Mouse (Mus musculus) NIH3T3 (cell line): ENCODE measurements around the gene Dhrs3.
A peak's percentile ranks its signal among the peaks of the same experiment; 100 is the strongest.

Experiments used
- DNase-seq: peaks from one replicate; pipeline ENCODE4 v3.0.0-alpha.2; 2012; ENCODE audit warnings: low read depth

The Dhrs3 gene

DNA sequence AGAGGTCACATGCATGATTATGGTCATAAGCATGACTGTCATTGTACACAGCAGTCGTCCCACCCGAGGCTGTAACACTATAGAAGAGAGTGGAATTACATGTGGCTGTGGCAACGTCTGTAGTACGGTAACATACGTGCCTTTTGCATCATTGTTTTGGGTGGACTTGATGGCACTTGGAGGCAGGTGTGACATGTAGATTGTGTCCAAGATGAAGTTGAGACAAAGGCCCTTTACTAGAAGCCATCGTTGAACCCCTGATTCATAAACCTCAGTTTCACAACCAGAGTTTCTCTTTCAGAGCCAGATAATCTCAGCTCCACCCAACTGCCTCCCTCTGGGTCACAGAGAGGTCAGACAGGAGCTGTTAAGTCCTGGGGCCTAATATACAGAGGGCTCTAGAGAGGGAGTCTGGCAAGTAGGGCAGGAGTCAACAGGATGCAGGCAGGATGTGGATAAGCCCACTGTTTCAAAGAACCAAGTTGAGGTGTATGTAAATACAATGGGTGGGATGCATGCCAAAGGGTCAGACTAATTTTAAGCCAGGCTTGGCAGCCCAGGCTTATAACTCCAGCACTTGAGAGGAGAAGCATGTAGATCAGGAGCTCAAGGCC lies 5.5 kb downstream of the Dhrs3 start:
- peak; percentile 12 for DNase-seq

DNA sequence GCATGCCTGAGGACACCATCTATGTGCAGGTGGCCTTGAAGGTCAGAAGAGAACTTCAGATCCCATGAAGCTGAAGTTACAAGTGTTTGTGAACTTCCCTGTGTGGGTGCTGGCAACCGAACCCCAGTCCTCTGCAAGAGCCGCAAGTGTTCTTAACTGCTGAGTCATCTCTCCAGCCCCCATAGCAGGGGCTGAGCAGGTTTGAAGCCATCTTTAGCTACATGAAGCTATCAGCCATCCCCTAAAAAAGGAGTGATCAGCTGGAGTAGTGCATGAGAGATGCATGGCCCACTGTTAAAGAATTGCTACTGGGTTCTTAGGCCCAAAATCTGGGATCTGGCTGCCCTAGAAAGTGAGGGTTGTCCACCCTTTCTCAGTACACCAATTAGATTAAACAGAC lies 6.1 kb downstream of the Dhrs3 start:
- DNase-seq: no peak

DNA sequence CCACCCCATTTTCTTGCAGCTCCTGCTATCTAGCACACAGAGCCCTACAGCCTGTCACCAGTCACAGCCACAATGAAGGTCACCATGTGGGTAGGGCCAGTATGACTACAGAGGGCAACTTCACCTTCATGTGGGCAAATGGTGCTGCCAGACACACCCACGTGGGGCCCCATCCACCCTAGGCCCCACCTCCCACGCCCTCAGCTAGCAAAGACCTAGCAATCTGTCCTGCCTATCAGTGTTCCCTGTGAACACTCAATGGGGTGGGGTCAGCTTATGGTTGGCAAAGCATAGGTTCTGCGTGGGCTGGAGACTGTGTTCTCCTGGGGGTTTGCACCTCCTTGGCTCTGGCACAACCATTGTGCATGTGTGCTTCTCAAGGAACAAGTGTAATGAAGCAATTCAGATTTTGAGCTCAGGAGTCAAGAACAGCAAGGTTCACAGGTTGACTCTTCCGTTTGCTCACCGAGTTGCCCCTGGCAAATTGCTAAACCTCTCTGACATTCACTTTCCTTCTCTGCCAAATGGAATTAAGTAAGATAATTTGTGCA lies 9.0 kb downstream of the Dhrs3 start:
- DNase-seq: no peak

DNA sequence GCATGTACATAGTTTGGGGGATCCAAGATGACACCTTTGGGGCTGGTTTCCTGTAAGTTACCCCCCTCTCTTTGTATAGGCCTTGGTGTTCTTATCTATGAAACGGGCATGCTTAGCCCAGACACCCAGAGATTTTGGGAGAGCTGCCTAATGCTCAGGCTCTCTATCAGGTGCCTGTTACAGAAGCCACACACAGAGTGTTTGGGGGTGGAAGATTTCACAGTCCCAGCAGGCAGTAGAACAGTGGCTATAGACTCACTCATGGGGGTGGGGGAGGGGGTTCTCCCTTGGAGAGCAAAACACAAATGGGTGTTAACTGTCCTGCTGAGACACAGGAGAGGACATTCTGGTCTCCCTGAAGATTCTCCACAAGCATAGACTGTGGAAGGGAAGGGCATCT lies 10.5 kb downstream of the Dhrs3 start:
- no peak for DNase-seq

DNA sequence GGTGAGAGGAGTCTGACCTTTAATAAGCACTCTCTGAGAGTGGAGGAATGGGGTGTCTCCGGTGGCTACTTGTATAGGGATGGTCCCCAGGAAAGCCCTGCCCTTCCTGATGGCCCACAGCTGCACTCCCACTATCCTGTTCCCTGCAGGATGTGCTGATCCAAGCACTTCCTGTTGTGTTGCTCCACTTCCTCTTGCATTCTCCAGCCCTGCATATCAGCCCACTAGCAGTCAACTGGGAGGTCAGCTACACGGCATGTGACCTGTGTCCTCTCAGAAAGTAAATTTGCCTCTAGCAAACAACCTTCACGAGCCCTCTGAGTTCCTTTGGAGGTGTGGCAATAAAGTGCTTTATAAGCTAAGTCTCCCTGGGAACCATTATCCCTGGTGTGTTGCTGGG lies 11.3 kb downstream of the Dhrs3 start:
- no peak for DNase-seq

DNA sequence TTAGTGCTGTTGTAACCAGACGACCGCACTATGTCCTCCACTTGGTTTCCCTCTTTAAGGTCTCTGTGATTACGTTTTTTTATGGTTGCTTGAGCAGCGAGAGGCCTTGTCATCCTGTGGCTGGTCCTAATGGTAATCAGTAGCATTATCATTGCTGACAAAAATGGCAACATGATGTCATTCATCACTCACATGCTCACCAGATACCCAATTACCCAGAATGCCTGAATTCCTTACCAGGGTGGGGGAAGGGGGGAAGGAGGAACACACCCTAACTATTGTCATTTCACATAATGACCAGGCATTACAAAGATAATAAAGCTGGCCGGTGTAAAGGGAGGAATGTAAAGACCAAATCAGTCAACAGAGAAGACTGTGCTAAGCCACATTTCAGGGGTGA lies 12.5 kb downstream of the Dhrs3 start:
- DNase-seq: no peak

DNA sequence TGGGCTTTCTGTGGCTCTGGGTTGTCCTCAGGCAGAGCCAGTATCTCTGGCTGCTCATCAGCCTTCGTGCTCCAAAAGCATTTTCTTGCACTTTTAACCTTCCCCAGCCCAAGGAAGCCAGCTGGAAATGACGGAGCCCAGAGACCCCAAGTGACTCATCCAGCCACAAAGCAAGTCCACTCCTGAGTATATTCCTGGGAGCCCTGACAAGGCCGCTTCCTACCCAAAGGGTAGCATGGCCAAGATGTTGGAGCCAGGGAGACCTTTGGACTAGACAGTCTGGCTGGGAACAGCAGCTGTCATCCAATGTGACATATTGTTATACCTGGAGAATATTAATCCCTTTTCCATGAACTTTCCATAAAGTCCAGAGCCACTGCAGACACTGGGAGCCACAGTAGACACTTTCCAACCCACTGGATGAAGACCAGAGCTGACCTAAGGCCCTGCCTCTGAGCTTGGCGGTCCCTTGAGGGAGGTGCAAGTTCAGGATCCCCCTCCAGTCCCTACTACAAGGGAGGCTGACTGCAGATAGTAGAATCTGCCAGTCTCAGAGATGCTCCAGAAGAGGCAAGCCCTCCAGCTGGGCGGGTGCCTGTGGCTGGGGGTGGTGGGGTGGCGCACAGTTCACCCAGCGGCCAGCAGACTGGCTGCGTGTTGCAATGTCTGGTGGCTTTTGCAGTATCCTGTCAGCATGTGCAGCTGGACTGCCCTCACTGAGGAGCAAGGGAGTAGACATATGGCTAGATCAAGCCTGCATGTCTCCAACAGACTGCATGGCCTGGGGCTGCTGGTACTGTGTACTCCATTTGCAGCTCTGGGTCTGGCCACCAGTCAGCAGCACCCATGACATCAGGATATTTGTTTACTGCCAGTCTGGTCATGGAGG lies 13.6 kb downstream of the Dhrs3 start:
- no peak for DNase-seq

DNA sequence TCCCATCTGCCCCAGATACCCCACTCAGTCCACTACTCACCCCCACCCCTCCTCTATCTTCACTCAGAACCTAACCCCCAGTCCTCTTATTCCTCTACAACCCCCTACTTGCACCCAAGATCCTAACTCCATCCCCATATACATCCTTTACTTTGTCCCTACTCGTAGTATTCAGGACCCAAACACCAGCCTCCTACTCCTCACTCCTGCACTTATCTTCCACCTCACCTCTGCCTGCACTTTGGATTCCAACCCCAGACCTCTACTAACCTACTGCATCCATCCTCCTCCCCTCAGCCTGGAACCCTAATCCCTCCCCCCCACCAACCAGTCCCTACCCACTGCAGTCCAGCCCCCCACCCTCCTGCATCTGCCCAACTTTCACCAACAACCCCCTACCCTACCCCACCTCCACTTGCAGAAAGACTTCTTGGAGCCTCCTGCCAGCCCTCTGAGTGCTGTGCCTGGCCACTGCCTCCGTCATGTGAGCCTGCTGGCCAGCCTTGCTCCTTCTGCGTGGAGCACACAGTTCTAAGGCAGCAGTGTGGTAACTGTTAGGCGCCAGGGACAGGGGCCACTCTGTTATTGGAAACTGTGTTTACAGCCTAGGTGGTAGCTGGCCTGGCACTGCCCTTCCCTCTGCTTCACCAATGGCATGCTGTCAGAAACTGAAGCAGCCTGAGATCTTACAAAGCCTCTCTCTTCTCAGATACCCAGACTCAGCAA lies 14.5 kb downstream of the Dhrs3 start:
- no peak for DNase-seq

DNA sequence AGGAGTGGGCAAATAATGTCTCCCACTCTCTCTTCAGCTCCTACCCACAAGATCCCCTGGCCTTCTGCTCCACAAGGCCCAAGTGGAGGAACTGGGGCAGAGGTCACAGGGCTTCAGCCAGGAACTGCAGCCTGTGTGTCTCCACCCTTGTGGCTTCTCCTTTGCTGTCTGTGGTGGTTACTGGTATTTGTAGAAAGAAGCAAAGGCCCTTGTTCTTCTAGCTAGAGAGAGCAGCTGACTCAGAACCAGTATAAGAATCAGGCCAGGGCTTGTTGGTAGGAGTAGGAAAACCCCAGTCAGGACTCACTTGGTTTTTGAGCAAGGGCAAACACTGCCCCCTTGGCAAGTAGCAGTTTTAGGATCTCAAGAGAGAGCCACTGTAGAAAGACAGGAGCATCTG lies 16.2 kb downstream of the Dhrs3 start:
- no peak for DNase-seq

DNA sequence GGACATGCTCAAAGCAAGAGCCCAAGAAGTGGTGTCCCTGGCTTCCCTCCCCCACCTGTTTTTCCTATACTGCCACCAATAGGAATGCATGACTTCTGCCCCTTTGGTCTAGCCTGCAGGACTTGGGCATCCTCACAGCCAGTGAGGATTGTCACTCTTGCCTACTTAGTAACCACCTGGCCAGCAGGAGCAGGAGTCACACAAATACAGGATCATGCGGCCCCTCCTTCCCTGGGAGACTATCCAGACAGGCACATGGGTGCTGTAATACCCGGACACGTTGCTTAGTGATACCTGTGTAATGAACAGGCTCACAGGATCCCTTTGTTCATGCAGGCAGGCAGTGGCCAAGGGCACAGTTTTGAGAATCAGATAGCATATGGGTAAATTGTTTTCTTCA lies 17.7 kb downstream of the Dhrs3 start:
- DNase-seq: no peak

DNA sequence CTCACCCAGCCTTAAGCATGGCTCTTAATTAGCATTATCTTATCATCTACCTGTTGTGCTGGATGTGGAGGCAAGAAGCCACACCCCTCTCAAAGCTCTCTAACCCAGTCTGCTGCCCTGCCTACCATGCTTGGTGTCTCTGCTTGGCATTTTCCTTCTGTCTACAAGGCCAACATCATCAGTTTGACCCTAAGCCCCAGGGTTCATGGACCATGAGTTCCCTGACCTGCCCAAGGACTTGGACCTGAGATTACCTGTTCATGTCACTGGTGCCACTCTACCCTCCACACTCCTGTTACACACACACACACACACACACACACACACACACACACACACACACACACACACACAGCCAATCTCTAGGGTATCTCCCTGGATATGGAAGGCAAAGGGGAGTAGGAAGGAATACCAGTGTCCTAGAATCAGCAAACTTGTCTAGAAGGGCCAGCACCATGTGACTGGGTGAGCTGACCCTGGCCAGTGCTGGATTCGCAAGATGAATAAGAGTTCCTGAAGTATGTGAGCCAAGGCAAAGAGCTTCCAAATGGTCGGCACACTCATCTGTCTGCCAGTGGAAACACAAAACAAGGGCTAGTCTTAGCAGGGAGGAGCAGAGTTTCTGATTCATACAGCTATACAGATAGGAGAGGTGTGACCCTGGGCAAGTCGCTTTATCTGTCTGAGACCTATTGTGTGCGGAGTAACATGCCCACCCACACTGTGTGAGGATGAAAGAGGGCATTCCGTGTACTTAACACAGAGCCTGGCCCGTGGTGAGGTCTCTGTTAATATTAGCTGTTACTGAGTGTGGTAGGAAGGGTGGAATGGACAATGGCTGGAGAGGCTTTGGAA lies 20.9 kb downstream of the Dhrs3 start:
- peak; percentile 29 for DNase-seq

DNA sequence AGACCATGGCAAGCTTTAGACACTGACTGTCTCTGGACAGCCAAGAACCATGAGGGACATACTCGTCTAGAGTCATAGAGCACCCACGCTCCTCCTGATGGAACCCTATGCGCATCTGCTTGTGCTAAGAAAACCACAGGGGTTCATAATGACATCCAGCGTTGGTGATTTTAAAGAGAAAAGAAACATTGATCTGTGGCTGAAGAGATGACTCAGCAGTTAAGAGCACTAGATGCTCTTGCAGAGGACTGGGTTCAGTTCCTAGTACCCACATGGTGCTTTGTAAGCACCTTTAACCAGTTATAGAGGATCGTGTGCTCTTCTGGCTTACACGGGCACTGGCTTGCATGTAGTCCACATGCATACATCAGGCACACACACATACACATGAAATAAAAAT lies 23.9 kb downstream of the Dhrs3 start:
- DNase-seq: no peak

DNA sequence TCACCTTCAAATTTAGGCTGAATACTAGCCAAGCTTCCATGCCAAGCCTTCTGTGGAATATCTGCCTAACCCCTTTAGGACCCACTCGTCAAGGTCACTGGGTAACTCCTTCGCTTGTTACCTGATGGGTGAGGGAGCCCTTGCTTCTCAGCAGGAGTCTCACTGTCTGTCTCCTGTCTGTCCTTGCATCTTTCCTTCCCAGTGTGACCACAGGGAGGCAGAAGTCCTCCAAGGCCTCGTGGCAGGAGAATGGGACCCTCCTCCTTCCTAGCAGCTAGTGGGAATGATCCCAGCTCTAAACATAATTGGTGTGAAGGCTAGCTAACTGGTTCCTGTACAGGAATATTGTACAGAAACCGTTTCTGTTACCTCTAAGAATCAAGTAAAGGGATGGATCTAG lies 24.5 kb downstream of the Dhrs3 start:
- DNase-seq: no peak

DNA sequence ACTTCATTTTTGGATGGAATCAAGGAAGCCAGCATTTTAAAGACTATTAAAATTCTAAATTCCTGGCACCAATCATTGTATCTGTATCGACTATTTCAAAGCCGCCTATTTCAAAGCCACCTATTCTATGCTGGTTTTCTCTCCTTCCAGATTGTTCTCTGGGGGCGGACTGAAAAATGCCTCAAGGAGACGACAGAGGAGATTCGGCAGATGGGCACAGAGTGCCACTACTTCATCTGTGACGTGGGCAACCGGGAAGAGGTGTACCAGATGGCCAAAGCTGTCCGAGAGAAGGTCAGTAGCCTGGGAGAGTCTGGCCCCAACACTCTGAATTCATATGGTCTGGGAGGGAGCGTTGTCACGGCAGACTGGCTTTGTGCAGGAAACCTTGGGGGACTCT lies 25.9 kb downstream of the Dhrs3 start:
- DNase-seq: no peak

DNA sequence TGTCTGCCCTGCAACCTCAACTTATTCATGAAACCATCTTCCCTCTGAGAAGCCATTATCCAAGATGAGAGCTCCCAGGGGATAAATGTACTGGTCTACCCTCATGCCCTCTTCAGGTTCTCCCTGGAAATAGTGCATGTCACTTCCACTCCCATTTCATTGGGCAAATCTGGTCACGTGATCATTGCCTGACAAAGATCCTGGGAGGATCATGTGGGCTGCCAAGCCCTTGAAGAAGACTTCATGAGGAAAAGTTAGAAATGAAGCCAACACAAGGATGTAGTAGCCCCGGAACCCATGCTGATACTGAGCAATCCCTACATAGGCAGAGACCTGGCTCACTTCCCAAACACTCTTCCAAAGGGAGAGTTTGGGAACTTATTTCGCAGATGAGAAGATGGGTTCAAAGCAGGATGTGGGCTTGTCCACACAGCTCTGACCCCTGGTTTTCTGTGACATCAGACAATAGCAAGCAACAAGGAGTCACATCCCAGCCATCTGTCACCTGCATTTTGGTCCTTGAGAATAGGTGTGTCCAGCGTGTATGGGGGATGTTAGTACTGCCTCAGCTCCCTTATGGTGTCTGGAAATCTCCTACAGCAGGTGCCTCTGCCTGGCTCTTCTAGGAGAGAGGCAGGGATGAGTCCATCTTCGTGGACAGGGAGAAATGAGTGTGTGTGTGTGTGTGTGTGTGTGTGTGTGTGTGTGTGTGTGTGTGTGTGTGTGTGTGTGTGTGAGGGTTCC lies 36.2 kb downstream of the Dhrs3 start:
- no peak for DNase-seq

DNA sequence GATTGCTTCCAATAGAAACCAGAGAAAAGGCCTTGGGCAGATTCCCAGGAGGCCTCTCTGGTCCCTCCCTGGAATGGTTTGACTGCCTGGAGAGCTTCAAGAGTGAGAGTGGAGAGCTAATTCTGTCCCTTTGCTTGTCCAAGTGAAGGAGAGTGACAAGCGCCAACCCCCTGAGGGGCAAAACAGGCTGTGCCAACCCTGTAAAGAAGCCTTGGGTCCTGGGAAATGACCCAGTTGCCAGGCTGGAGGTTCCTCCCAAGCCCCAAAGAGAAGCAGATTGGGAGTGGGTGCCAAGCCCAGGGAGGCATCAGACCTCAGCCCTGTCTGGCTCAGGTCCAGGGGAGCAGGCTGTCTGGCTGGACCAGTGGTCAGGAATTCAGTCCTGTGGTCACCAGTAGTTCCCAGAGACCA lies 37.2 kb downstream of the Dhrs3 start:
- DNase-seq: peak; percentile 83

DNA sequence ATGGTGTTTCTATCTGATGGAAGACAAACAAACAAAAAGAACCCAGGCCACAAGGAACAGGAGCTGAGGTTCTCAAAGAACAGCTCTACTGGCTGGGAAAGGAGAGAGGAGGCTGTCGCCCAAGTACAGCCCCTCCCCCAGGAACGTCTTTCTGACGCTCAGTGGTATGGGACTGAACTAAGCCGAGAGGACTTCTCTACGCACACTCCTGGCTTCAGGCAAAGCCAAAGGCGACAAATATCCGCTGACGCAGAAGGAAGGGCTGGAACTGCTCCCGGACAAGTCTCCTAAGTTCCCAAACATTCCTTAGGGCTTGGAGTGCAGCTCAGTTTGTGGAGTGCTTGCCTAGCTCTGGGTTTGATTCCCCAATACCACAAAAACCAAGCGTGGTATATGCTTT lies 37.7 kb downstream of the Dhrs3 start:
- peak; percentile 69 for DNase-seq

DNA sequence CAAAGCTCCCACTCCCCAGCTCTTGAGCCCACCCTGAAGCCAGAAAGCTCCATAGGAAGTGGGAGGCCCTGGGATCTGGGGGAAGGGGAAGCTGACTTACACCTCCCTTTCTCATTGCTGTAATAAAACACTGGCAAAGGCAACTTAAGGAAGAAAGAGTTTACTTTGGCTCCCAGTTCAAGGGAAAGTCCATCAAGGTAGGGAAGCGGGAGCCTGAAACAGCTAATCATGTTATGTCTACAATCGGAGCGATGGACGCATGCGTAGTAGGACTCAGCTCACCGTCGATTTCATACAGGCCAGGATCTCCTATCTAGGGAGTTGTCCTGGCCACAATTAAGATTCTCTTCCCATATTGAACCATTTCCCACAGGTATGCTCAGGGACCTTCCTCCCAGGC lies 38.5 kb downstream of the Dhrs3 start:
- DNase-seq: no peak

DNA sequence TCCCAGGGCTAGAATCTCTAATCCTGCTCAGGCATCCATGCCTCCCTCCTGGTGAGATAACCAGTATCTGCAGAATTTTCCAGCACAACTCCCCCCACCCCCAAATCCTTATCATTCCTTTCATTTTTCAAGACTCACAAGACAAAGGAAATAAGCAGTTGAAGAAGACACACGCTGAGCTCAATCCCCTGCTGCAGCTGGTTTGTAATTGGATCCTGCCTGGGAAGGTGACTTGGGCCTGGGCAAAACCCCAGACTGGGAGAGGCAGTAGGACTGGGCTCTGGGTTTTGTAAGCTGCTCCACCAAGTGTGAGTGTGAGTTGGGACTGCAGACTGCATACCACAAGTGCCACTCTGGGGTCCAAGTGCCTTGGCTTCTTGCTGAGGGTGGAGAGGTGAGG lies 41.9 kb downstream of the Dhrs3 start:
- DNase-seq: peak; percentile 24

DNA sequence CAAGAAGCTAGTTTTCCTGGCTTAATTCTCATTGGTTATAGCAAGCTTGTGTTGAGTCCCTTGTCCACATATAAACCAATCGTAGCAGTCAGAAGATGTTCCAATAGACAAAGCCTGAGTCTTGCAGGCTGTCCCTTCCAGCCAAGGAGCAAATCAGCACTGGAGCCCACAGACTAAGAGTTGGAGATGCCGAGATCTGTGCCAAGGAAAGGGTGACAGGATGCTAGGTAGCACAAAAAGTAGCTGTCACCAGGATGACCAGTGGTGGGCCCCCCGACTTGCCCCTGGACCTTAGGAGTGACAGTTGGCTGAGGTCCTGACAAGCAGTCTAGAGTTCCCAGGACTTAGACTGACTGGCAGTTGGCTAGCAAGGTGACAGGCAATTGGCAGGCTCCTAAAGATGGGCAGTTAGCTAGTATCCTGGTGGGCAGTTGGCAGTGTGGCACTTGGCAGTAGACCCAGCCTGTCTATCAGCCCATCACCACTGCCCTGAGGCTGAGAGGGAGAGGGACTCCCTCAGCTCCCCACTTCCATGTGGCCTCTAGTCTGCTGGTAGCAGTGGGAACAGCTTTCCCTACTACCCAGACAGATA lies 44.0 kb downstream of the Dhrs3 start:
- DNase-seq: no peak
